Mouse (Mus musculus): ENCODE results near the gene Rfc5. TPM values are rescaled to one million over a fixed set of nuclear protein-coding genes. Genes with fewer than 3 reads are reported as not detected.

Rfc5 gene
- total RNA-seq, 1 experiment, result 173 TPM

- Histone ChIP-seq H3K4me1 (ENCODE audit: control insufficient read depth in 2 of 2, insufficient read depth in 2 of 2, low read length in 2 of 2, poor library complexity in 1 of 2) (peaks cover 8 to 22% of the 10 kb centered on the region in 2 experiments), H3K9ac (ENCODE audit: insufficient read depth, low read depth, low read length, poor library complexity, severe bottlenecking) (peak overlapping the region; percentile 79; the same call in 1 of the 2 replicates)
- in situ Hi-C loops (cut with MboI; ENCODE audit: low sequenced_read_pairs in 2 of 2, unreplicated experiment in 2 of 2), result no loop called here
These were observed 14.8 kb upstream of the Rfc5 start for GRCm38 (mm10) chr5:117403609-117404008.

DNA sequence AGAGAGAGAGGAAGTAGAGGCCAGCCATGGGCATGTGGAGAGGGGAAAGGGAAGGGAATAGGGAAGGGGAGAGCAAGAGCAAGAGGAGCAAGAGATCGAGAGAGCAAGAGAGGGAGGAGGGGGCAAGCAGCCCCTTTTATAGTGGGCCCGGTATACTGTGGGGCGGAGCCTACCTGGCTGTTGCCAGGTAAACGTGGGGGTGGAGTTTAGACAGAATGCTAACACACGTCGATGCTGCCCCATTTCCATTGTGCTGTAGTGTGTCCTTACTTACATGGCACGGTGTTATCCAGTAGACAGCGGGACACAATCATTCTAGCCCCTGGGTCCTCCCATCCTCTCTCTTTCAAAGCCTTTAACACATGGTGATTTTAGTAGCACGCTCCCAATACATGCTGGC is 10.4 kb upstream of the Rfc5 start:
- no peak for DNase-seq (ENCODE audit: low read depth, low spot score)
- no peaks in the 10 kb centered on the region; the same call in 1 of the 2 replicates for H3K36me3 ChIP-seq (ENCODE audit: control insufficient read depth, insufficient read depth, low read length, poor library complexity, severe bottlenecking)
- H3K4me1 ChIP-seq (ENCODE audit: control insufficient read depth in 2 of 2, insufficient read depth in 2 of 2, low read length in 2 of 2, poor library complexity in 1 of 2), result peaks cover 8 to 27% of the 10 kb centered on the region in 2 experiments
- in situ Hi-C loops (cut with MboI; ENCODE audit: low sequenced_read_pairs in 2 of 2, unreplicated experiment in 2 of 2), result no loop called here
- peak overlapping the region in 1 of 2 experiments; percentile 24; a peak in 1 of 4 replicates for H3K4me3 ChIP-seq (ENCODE audit: insufficient read depth in 1 of 2, low read depth in 1 of 2, low read length in 2 of 2, poor library complexity in 1 of 2, severe bottlenecking in 1 of 2)
- TF ChIP-seq HCFC1 (IDR thresholded peaks at IDR 0.05; ENCODE audit: borderline replicate concordance, insufficient read depth, low read length) (no peak), CHD2 (IDR thresholded peaks at IDR 0.05; ENCODE audit: low read depth, low read length) (no peak), MAFK (IDR thresholded peaks at IDR 0.05; ENCODE audit: insufficient read depth, low read depth, low read length) (no peak), ZNF384 (IDR thresholded peaks at IDR 0.05; ENCODE audit: low read depth, low read length) (no peak), ZC3H11A (IDR thresholded peaks at IDR 0.05; ENCODE audit: borderline replicate concordance, low read depth, low read length) (no peak)
- peak overlapping the region; percentile 65; the same call in 1 of the 2 replicates for H3K27ac ChIP-seq (ENCODE audit: insufficient read depth, low read depth, low read length, poor library complexity, severe bottlenecking)
- peaks cover 5% of the 10 kb centered on the region for H3K9me3 ChIP-seq (ENCODE audit: control insufficient read depth, insufficient read depth, low read depth, low read length)
- 0 out of 2 replicates have a peak overlapping the region, but pooled peaks have one; percentile 39 for H3K9ac ChIP-seq (ENCODE audit: insufficient read depth, low read depth, low read length, poor library complexity, severe bottlenecking)

More at GRCm38 (mm10) chr5:117403609-117404008, 14.8 kb upstream of the Rfc5 start:
- peaks cover 6% of the 10 kb centered on the region; the same call in 1 of the 2 replicates for H3K36me3 ChIP-seq (ENCODE audit: control insufficient read depth, insufficient read depth, low read length, poor library complexity, severe bottlenecking)
- H3K27ac ChIP-seq (ENCODE audit: insufficient read depth, low read depth, low read length, poor library complexity, severe bottlenecking), result peak overlapping the region; percentile 98
- DNase-seq (ENCODE audit: low read depth, low spot score), result no peak
- H3K9me3 ChIP-seq (ENCODE audit: control insufficient read depth, insufficient read depth, low read depth, low read length), result no peaks in the 10 kb centered on the region
- TF ChIP-seq HCFC1 (IDR thresholded peaks at IDR 0.05; ENCODE audit: borderline replicate concordance, insufficient read depth, low read length), result no peak
- H3K4me3 ChIP-seq (ENCODE audit: insufficient read depth in 1 of 2, low read depth in 1 of 2, low read length in 2 of 2, poor library complexity in 1 of 2, severe bottlenecking in 1 of 2), result peak overlapping the region; percentile 46 to 63; a peak in 2 of 4 replicates

- no peak for DNase-seq (ENCODE audit: low read depth, low spot score)
- Histone ChIP-seq H3K4me3 (ENCODE audit: insufficient read depth in 1 of 2, low read depth in 1 of 2, low read length in 2 of 2, poor library complexity in 1 of 2, severe bottlenecking in 1 of 2) (peak overlapping the region; percentile 15 to 42), H3K9ac (ENCODE audit: insufficient read depth, low read depth, low read length, poor library complexity, severe bottlenecking) (peak overlapping the region; percentile 72; the same call in 1 of the 2 replicates), H3K4me1 (ENCODE audit: control insufficient read depth in 2 of 2, insufficient read depth in 2 of 2, low read length in 2 of 2, poor library complexity in 1 of 2) (peaks cover 8 to 22% of the 10 kb centered on the region in 2 experiments), H3K27ac (ENCODE audit: insufficient read depth, low read depth, low read length, poor library complexity, severe bottlenecking) (peak overlapping the region; percentile 95), H3K36me3 (ENCODE audit: control insufficient read depth, insufficient read depth, low read length, poor library complexity, severe bottlenecking) (no peaks in the 10 kb centered on the region; the same call in 1 of the 2 replicates), H3K9me3 (ENCODE audit: control insufficient read depth, insufficient read depth, low read depth, low read length) (peaks cover 8% of the 10 kb centered on the region)
- TF ChIP-seq HCFC1 (IDR thresholded peaks at IDR 0.05; ENCODE audit: borderline replicate concordance, insufficient read depth, low read length), result no peak
- no peak for TF ChIP-seq ZC3H11A (IDR thresholded peaks at IDR 0.05; ENCODE audit: borderline replicate concordance, low read depth, low read length)
- no peak for TF ChIP-seq ZNF384 (IDR thresholded peaks at IDR 0.05; ENCODE audit: low read depth, low read length)
- no peak for TF ChIP-seq CHD2 (IDR thresholded peaks at IDR 0.05; ENCODE audit: low read depth, low read length)
- no peak for TF ChIP-seq MAFK (IDR thresholded peaks at IDR 0.05; ENCODE audit: insufficient read depth, low read depth, low read length)
- in situ Hi-C loops (cut with MboI; ENCODE audit: low sequenced_read_pairs in 2 of 2, unreplicated experiment in 2 of 2), result no loop called here
These were observed 9.2 kb upstream of the Rfc5 start for GRCm38 (mm10) chr5:117398007-117398550.

- peaks cover 8% of the 10 kb centered on the region for H3K9me3 ChIP-seq (ENCODE audit: control insufficient read depth, insufficient read depth, low read depth, low read length)
- peaks cover 4 to 17% of the 10 kb centered on the region in 2 experiments for H3K4me1 ChIP-seq (ENCODE audit: control insufficient read depth in 2 of 2, insufficient read depth in 2 of 2, low read length in 2 of 2, poor library complexity in 1 of 2)
- peaks cover 2% of the 10 kb centered on the region; the same call in 1 of the 2 replicates for H3K36me3 ChIP-seq (ENCODE audit: control insufficient read depth, insufficient read depth, low read length, poor library complexity, severe bottlenecking)
- in situ Hi-C loops (cut with MboI; ENCODE audit: low sequenced_read_pairs in 2 of 2, unreplicated experiment in 2 of 2), result no loop called here
- no peak for DNase-seq (ENCODE audit: low read depth, low spot score)
- H3K27ac ChIP-seq (ENCODE audit: insufficient read depth, low read depth, low read length, poor library complexity, severe bottlenecking), result peak overlapping the region; percentile 95
- peak overlapping the region; percentile 52; the same call in 1 of the 2 replicates for H3K9ac ChIP-seq (ENCODE audit: insufficient read depth, low read depth, low read length, poor library complexity, severe bottlenecking)
- TF ChIP-seq MAFK (IDR thresholded peaks at IDR 0.05; ENCODE audit: insufficient read depth, low read depth, low read length) (no peak), ZNF384 (IDR thresholded peaks at IDR 0.05; ENCODE audit: low read depth, low read length) (no peak), HCFC1 (IDR thresholded peaks at IDR 0.05; ENCODE audit: borderline replicate concordance, insufficient read depth, low read length) (no peak), ZC3H11A (IDR thresholded peaks at IDR 0.05; ENCODE audit: borderline replicate concordance, low read depth, low read length) (no peak), CHD2 (IDR thresholded peaks at IDR 0.05; ENCODE audit: low read depth, low read length) (no peak)
- peak overlapping the region; percentile 1 to 42; a peak in 3 of 4 replicates for H3K4me3 ChIP-seq (ENCODE audit: insufficient read depth in 1 of 2, low read depth in 1 of 2, low read length in 2 of 2, poor library complexity in 1 of 2, severe bottlenecking in 1 of 2)
These were observed 8.5 kb upstream of the Rfc5 start for GRCm38 (mm10) chr5:117397371-117397770.
